Mouse (Mus musculus): ENCODE measurements at regions not wholly inside any gene's neighbourhood (a gene's known extent, or its start where the extent isn't known, plus 50 kb on each side); places are given as distances from the start of the nearest gene placed in this dataset.

DNA sequence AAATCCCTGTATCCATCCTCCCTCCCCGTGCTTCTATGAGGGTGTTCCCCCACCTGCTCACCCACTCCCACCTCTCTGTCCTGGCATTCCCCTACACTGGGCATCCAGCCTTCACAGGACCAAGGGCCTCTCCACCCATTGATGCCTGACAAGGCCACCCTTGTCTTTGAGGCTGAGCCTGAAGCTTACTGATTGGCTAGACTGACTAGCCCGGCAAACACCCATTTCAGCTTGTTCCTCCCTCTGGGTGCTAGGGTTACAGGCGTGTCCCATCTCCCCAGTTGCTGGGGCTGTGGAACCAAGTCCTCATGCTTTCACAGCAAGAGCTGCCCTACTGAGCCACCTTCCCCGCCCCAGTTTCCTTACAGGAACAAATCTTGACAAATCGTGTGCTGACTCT, 80.9 kb upstream of the Cry1 start:
- no peak for TF ChIP-seq CTCF (IDR thresholded peaks at IDR 0.05)
- TF ChIP-seq POLR2A (IDR thresholded peaks at IDR 0.05; ENCODE audit: insufficient read depth, low read depth, low read length), result no peak
